8 mouse cellular contexts compared by ENCODE assay signal in genomic region chr11:105525608-105526007, GRCm38 (mm10).
DNase-seq lines count a peak whose midpoint lies in the region; ATAC-seq and TF ChIP-seq lines count a peak whose summit lies in the region.

No protein-coding gene starts in this region.

- H3K79me2 ChIP-seq in myocyte (ENCODE audit: control insufficient read depth, insufficient read depth): no peaks in the 10 kb centered on the region

- peak; percentile 77 for DNase-seq in kidney, adult 2 months
- DNase-seq in adrenal gland, postnatal 14 days: peak; percentile 58
- peak; percentile 64 to 86 for DNase-seq in kidney, postnatal 25 days
- DNase-seq in B cell, adult 2 months: no peak
- DNase-seq in cerebellum, postnatal 4 days (ENCODE audit: low spot score in 2 of 2): no peak

- H3K36me3 ChIP-seq in kidney, adult 2 months (ENCODE audit: control insufficient read depth, insufficient read depth, low read length): no peaks in the 10 kb centered on the region
- no peaks in the 10 kb centered on the region for H3K36me3 ChIP-seq in kidney, embryonic 14.5 days (ENCODE audit: control insufficient read depth, insufficient read depth, low read length)
- no peaks in the 10 kb centered on the region for H3K36me3 ChIP-seq in myocyte (ENCODE audit: control insufficient read depth, insufficient read depth)

- no peak overlapping the region for H3K4me3 ChIP-seq in kidney, adult 2 months (ENCODE audit: insufficient read depth, low read depth, low read length)
- no peak overlapping the region for H3K4me3 ChIP-seq in kidney, embryonic 14.5 days (ENCODE audit: low read length)
- H3K4me3 ChIP-seq in myocyte: no peak overlapping the region

- no peak overlapping the region for H3K4me2 ChIP-seq in kidney, embryonic 14.5 days (replicated peaks; ENCODE audit: low read depth, low read length)
- H3K4me2 ChIP-seq in myocyte (ENCODE audit: low read depth): peak overlapping the region; percentile 2

- 45% methylated on average over 5 of the region's 5 CpGs for WGBS in kidney, adult 2 months
- 41% methylated on average over 5 of the region's 5 CpGs for WGBS in kidney, embryonic 14.5 days

- no peak overlapping the region for H3ac ChIP-seq in myocyte (ENCODE audit: control insufficient read depth, insufficient read length)

- no peaks in the 10 kb centered on the region for H3K9me3 ChIP-seq in kidney, embryonic 14.5 days (ENCODE audit: control insufficient read depth, low read length)

- no peak for TF ChIP-seq POLR2A in kidney, adult 2 months (IDR thresholded peaks at IDR 0.05; ENCODE audit: low read depth, low read length)
- TF ChIP-seq POLR2A in myocyte (IDR thresholded peaks at IDR 0.05; ENCODE audit: insufficient read length, low read depth): no peak

- peaks cover 5% of the 10 kb centered on the region for H3K4me1 ChIP-seq in kidney, adult 2 months (ENCODE audit: control insufficient read depth, insufficient read depth, low read length)
- no peaks in the 10 kb centered on the region for H3K4me1 ChIP-seq in kidney, embryonic 14.5 days (ENCODE audit: control insufficient read depth, insufficient read depth, low read length)

- H3K27ac ChIP-seq in kidney, adult 2 months (ENCODE audit: insufficient read depth, low read depth, low read length): no peak overlapping the region
- no peak overlapping the region for H3K27ac ChIP-seq in kidney, embryonic 14.5 days (ENCODE audit: low read depth, low read length)

- no peaks in the 10 kb centered on the region for H3K27me3 ChIP-seq in kidney, adult 2 months (replicated peaks; ENCODE audit: control insufficient read depth, insufficient read depth, low read length)
- H3K27me3 ChIP-seq in kidney, embryonic 14.5 days (ENCODE audit: control insufficient read depth, insufficient read depth, low read length): no peaks in the 10 kb centered on the region
- H3K27me3 ChIP-seq in myocyte (ENCODE audit: control insufficient read depth, insufficient read depth, insufficient read length): no peaks in the 10 kb centered on the region

- H3K9ac ChIP-seq in kidney, embryonic 14.5 days (ENCODE audit: low read depth, low read length): no peak overlapping the region

- no peak for TF ChIP-seq CTCF in kidney, adult 2 months (conservative IDR thresholded peaks at IDR 0.05; ENCODE audit: insufficient read depth, insufficient read length, low read depth, low read length)

- no peak for ATAC-seq in kidney, embryonic 14.5 days (ENCODE audit: low FRiP score, low TSS enrichment)
- peak; percentile 97 for ATAC-seq in granulocyte monocyte progenitor cell, adult 5-6 weeks (replicated peaks; ENCODE audit: poor library complexity, severe bottlenecking)

TF ChIP-seq in myocyte, 11 proteins besides CTCF, POLR2A, EP300 and RAD21:
- peak in 1 of 3 experiments; percentile 41 for TF ChIP-seq MYOG (IDR thresholded peaks at IDR 0.05; ENCODE audit: control insufficient read depth in 1 of 3, insufficient read depth in 1 of 3, insufficient read length in 2 of 3, low read depth in 2 of 3)
- peak; percentile 81 for TF ChIP-seq CEBPB (IDR thresholded peaks at IDR 0.05; ENCODE audit: insufficient read depth, poor library complexity, severe bottlenecking)
- no peak for TF ChIP-seq TCF3 (IDR thresholded peaks at IDR 0.05; ENCODE audit: insufficient read length, low read depth)
- peak in 2 of 3 experiments; percentile 30 to 64 for TF ChIP-seq MYOD1 (IDR thresholded peaks at IDR 0.05; ENCODE audit: control insufficient read depth in 1 of 3, insufficient read length in 2 of 3, low read depth in 2 of 3)
- TF ChIP-seq SRF (IDR thresholded peaks at IDR 0.05; ENCODE audit: control insufficient read depth, insufficient read length, low read depth): peak; percentile 43

Comparison
In these comparisons a context has a peak if more than half of its experiments do, and no peak if none do; other contexts are left out.
1. DNase-seq: peak in kidney, adult 2 months (single experiment), adrenal gland, postnatal 14 days (single experiment) and kidney, postnatal 25 days (2 of 2); none in B cell, adult 2 months (0 of 2) and cerebellum, postnatal 4 days (0 of 2).